Comparison of ENCODE assay signal across 12 mouse cellular contexts in genomic region chr4:125794679-125795078, GRCm38 (mm10).
"Had no signal": no experiment of that assay in that cellular context is flagged by ENCODE, and none has a peak within 500 bp of the region (broad histone marks: within the 10 kb centered on the region; RNA-seq: fewer than 3 reads in every experiment).

No protein-coding gene starts in this region.

- ATAC-seq: intestine, embryonic 15.5 days had no signal

- H3K36me3 ChIP-seq: intestine, embryonic 15.5 days; liver, embryonic 13.5 days had no signal

- H3K27ac ChIP-seq: intestine, embryonic 15.5 days; left cerebral cortex, adult 2 months; liver, embryonic 13.5 days had no signal

- H3K27me3 ChIP-seq: intestine, embryonic 15.5 days; liver, embryonic 13.5 days had no signal

- H3K4me2 ChIP-seq: intestine, embryonic 15.5 days; liver, embryonic 13.5 days; midbrain, embryonic 11.5 days had no signal

- H3K4me1 ChIP-seq: intestine, embryonic 15.5 days; liver, embryonic 13.5 days had no signal

- DNase-seq: kidney, adult 8-10 months; layer of hippocampus, postnatal 36 days; liver, embryonic 13.5 days; lung, adult 2 months; lung, postnatal 14 days; lung, postnatal 4 days; midbrain, embryonic 14.5 days; thymus, adult 18-20 months; thymus, postnatal 36 days had no signal

- H3K4me3 ChIP-seq: intestine, embryonic 15.5 days; left cerebral cortex, adult 2 months; liver, embryonic 13.5 days had no signal

- H3K9me3 ChIP-seq: intestine, embryonic 15.5 days; liver, embryonic 13.5 days had no signal

- H3K9ac ChIP-seq: intestine, embryonic 15.5 days; liver, embryonic 13.5 days had no signal
